Mouse (Mus musculus): ENCODE results near the gene Clstn3.

- TF ChIP-seq CTCF (IDR thresholded peaks at IDR 0.05; ENCODE audit: control insufficient read depth, insufficient read depth, low read length) (no peak), POLR2A (IDR thresholded peaks at IDR 0.05; ENCODE audit: borderline replicate concordance, control insufficient read depth, low read depth, low read length) (no peak)
Measured at GRCm38 (mm10) chr6:124418686-124419085, 45.9 kb downstream of the Clstn3 start.

All from bone marrow, adult 2 months (tissue).